Mouse (Mus musculus) ovary, postnatal 36 days (tissue): Measurements from ENCODE around the gene Cd80.

Source experiments
- DNase-seq: peaks from one replicate; pipeline ENCODE4 v3.0.0; 2022; ENCODE audit warnings: low spot score, mixed read lengths

The Cd80 gene

DNA sequence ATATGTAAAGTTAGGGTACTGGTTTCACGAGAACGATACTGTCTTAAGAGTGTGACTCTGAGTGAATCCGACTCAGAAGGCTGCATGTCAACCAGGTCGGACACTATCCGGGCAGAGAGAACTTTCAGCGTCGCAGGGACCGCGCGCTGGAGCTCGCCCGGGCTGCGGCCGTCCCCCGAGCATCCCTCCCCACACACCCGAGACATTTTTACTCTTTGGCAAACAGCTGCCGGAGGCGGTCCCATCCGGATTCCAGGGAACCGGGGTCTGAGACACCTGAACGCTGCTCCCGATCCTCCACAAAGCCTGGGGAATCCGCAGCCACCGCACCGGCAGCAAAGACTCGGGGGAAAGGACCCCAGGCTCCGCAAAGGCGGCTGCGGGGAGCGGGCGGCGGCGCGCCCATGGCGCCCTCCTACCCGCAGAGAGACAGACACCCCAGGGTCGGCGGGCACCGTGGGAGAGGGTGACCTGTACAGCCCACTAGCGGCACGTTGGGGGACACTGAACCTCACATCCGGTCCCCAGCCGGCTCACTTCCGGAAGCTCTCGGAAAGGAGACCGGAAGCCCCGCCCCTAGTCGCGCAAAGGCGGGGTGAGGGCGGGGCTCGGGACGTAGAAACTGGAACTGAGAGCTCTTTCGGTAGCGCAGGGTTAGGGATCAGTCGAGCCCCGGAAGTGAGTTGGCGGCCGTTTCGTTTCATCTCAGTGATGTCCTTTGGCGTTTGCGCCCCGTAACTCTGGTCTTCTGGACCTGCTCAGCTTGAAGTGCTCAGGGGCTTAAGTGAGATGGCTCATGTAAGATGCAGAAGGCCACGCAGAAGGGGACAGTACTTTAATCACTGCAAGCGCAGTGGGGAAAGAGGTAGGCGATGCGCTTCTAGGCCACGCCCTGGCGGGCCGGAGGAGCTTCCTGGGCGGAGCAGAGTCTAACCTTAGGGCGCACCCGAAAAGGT, 67.0 kb downstream of the Cd80 start, which contains the start of gene Timmdc1:
Gene Timmdc1, minus strand, starts transcription at position 535 of the 956 bp plus-strand sequence.
- DNase-seq: peak; percentile 95

DNA sequence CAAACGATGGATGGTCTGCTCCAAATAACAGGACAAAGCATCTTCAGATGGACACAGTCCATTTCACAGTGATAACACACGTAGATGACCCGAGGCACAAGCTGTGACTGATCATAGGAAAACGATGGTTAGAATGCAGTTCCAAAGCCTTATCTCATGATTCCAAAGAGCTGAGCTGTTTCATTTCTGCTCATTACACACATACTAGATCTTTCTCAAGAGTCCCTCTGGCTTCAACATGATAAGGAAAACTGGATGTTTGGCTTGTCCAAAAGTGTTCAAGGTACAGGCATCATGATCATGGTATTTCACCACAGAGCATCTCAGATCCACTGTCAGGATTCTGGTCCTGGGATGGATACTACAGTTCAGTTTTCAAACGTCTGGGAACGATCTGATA, 70.9 kb downstream of the Cd80 start:
- DNase-seq: no peak

DNA sequence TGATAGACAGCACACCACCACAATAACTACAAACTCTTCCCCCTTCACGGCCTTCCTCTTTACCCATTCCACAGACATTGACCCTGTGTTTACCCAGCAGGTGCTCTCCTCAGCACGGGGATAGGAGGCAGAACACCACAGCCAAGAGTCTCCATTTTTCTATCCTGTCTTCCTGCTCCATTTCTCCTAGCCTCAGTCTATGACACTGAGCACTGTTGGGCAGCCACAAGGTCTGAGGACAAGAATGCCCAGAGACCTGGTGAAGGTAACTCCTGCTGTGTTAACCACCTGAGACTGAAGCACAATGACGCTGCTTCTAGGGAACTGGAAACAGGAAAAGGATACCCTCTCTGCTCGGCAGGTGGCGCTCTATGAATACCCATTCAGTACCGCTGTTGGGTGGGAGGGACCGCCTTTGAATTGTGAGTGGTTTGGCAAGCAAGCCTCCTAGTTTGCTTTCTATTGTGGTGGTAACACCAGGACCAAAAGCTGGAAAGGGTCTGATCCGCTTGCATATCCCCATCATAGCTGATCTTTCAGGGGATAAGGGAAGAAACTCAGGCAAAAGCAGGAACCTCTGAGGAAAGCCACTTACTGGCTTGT, 81.3 kb downstream of the Cd80 start:
- DNase-seq: peak; percentile 64

DNA sequence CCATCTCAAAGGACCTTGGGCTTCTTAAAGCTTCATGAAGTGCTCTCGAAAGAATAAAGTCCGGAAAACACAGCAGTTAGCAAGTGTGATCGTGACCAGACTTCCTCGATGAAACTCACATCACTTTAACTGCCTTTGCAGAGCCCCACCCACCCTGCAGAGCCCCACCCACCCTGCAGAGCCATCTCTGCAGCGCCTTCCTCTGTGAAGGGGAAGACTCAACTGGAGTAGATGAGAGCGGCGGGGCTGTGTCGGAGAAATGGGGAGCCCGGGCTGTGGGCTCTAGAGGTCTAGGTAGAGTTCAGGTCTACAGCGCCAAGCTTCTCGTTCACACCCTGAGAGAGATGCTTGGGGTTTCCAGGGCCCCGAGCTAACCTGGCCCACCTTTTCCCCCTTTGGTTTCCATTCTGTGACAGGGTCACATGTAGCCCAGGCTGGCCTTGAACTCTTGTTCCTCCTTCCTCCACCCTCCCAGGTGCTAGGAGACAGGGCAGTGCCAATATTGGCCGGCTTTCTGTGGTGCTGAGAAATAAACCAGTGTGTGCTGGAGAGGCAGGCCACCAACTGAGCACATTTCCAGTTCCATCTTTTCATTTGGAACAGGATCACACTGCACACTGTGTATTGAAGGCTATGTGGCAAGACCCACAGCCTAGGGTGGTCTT, 83.5 kb downstream of the Cd80 start:
- no peak for DNase-seq
